14 mouse cellular contexts compared by ENCODE assay signal in genomic region chr3:152897196-152897595, GRCm38 (mm10).
"Had no signal": no experiment of that assay in that cellular context is flagged by ENCODE, and none has a peak within 500 bp of the region (broad histone marks: within the 10 kb centered on the region; RNA-seq: fewer than 3 reads in every experiment).

No protein-coding gene starts in this region.

- H3K9me3 ChIP-seq: megakaryocyte, embryonic 14.5 days; midbrain, embryonic 12.5 days; neural tube, embryonic 12.5 days; stomach, embryonic 15.5 days had no signal

- H3K27ac ChIP-seq: midbrain, embryonic 12.5 days; neural tube, embryonic 12.5 days; stomach, embryonic 15.5 days; stomach, postnatal 0 days had no signal

- H3K4me2 ChIP-seq: lung, embryonic 14.5 days; midbrain, embryonic 12.5 days; neural tube, embryonic 12.5 days; stomach, embryonic 15.5 days had no signal

- H3K4me3 ChIP-seq: megakaryocyte, embryonic 14.5 days; midbrain, embryonic 12.5 days; neural tube, embryonic 12.5 days; stomach, embryonic 15.5 days had no signal

- H3K27me3 ChIP-seq: megakaryocyte, embryonic 14.5 days; midbrain, embryonic 12.5 days; neural tube, embryonic 12.5 days; stomach, embryonic 15.5 days had no signal

- DNase-seq: lung, adult 18-20 months; lung, embryonic 14.5 days; lung, postnatal 10 days; lung, postnatal 4 days; midbrain, embryonic 14.5 days; right cerebral cortex, postnatal 14 days; thymus, adult 2 months; thymus, postnatal 25 days; thymus, postnatal 4 days had no signal

- H3K9ac ChIP-seq: lung, embryonic 14.5 days; midbrain, embryonic 12.5 days; neural tube, embryonic 12.5 days; stomach, embryonic 15.5 days had no signal

- H3K36me3 ChIP-seq: midbrain, embryonic 12.5 days; neural tube, embryonic 12.5 days; stomach, embryonic 15.5 days had no signal

- H3K4me1 ChIP-seq: midbrain, embryonic 12.5 days; neural tube, embryonic 12.5 days; stomach, embryonic 15.5 days had no signal
